Mouse (Mus musculus) E14TG2a.4 (cell line): ENCODE results near the gene Brinp2.

Experiments
- H3K27me3 ChIP-seq: 2 replicates; pipeline ENCODE4 v1.6.1; 2014; ENCODE audit warnings: low read length, control low read depth; ENCODE audit not compliant: insufficient read depth
- H3K36me3 ChIP-seq: 2 replicates; pipeline ENCODE4 v1.6.1; 2014; ENCODE audit warnings: low read length, control low read depth; ENCODE audit not compliant: insufficient read depth
- H3K4me1 ChIP-seq: replicated peaks from 2 replicates; pipeline ENCODE4 v1.6.1; 2014; ENCODE audit warnings: low read depth, low read length, control low read depth
- H3K4me3 ChIP-seq: replicated peaks from 2 replicates; pipeline ENCODE4 v1.5.1; 2014; ENCODE audit warnings: mild to moderate bottlenecking, low read length
- H3K9me3 ChIP-seq: 2 replicates; pipeline ENCODE4 v1.6.1; 2014; ENCODE audit warnings: low read length, control low read depth
- CTCF ChIP-seq: conservative IDR thresholded peaks from 2 replicates; pipeline ENCODE4 v1.5.1; 2014; ENCODE audit warnings: low read length
- NANOG ChIP-seq: IDR thresholded peaks from 2 replicates; pipeline ENCODE4 v1.6.1; 2014; ENCODE audit warnings: borderline replicate concordance, low read length, mixed read lengths
- POU5F1 ChIP-seq: IDR thresholded peaks from 2 replicates; pipeline ENCODE4 v1.6.1; 2014; ENCODE audit warnings: low read length, borderline replicate concordance

Gene Brinp2

DNA sequence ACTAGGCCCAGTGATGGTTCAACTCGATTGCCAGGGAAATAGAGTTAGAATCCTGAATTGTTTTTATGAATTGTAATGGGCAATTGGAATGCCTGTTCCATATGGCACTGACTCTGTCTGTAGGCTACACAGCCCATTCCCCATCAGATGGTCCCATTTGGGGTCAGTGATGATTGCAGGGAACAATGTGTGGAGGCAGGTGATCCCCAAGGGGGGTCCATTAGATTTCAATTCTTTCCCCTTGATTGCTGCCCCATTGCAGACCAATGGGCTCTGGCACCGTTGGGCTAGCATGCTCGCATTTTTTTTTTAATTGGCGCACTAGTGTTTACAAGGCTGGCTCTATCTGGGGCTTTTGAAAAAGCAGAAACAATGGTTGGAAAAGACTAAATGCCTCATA, 136.0 kb downstream of the Brinp2 start:
- no peaks in the 10 kb centered on the region for H3K27me3 ChIP-seq
- H3K4me1 ChIP-seq, result 0 out of 2 replicates have a peak, but pooled peaks cover 6% of the 10 kb centered on the region
- no peak for TF ChIP-seq POU5F1
- TF ChIP-seq NANOG, result no peak
- no peak for TF ChIP-seq CTCF
- H3K36me3 ChIP-seq, result no peaks in the 10 kb centered on the region
- peaks cover 6% of the 10 kb centered on the region; the same call in 1 of the 2 replicates for H3K9me3 ChIP-seq
- H3K4me3 ChIP-seq, result no peak overlapping the region

DNA sequence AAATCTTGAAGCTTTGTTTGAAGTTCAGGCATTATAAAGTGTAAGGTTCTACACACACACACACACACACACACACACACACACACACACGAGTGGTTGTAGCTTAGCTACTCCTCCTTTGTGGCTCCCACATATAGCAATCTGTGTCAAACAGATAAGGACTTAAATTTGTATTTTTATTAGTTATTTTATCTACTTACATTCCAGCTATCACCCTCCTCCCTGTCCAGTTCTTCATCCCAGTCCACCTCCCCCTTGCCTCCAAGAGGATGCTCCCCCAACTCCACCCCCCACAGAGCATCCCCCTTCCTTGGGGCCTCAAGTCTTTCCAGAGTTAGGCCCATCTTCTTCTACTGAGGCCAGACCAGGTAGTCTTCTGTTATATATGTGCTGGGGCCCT, 137.4 kb downstream of the Brinp2 start:
- Histone ChIP-seq H3K4me3 (no peak overlapping the region), H3K36me3 (no peaks in the 10 kb centered on the region), H3K9me3 (peaks cover 3% of the 10 kb centered on the region; the same call in 1 of the 2 replicates), H3K4me1 (0 out of 2 replicates have a peak, but pooled peaks cover 6% of the 10 kb centered on the region), H3K27me3 (no peaks in the 10 kb centered on the region)
- TF ChIP-seq CTCF (no peak), NANOG (no peak), POU5F1 (no peak)

GRCm38 (mm10) chr1:158218294-158218693, 137.8 kb downstream of the Brinp2 start:
- H3K27me3 ChIP-seq, result no peaks in the 10 kb centered on the region

GRCm38 (mm10) chr1:158215581-158215980, 140.5 kb downstream of the Brinp2 start:
- H3K27me3 ChIP-seq, result no peaks in the 10 kb centered on the region

More at GRCm38 (mm10) chr1:158218294-158218693, 137.8 kb downstream of the Brinp2 start:
- no peak overlapping the region for H3K4me3 ChIP-seq
- TF ChIP-seq CTCF (no peak), POU5F1 (no peak), NANOG (no peak)
- H3K4me1 ChIP-seq, result 0 out of 2 replicates have a peak, but pooled peaks cover 6% of the 10 kb centered on the region
- H3K9me3 ChIP-seq, result no peaks in the 10 kb centered on the region
- H3K36me3 ChIP-seq, result no peaks in the 10 kb centered on the region

DNA sequence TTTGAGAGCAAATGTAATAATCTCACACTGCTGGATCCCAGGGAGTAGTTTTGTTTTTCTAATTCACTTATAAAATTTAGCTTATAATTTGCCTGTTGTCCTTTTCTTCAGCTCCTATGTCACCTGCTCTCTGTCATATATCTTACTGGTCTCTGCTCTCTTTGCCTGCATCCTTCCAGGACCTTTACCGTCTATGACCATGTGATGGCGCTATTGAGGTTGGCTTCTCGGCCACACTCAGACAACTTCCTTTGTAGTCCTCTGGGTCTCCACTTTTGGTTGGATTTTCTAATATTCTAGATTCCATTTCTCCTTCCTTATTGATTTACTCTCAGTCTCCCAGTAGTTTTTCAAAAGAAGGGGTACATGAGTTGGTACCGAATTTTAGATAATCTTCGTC, 141.4 kb downstream of the Brinp2 start:
- H3K4me1 ChIP-seq, result 0 out of 2 replicates have a peak, but pooled peaks cover 6% of the 10 kb centered on the region
- no peaks in the 10 kb centered on the region for H3K36me3 ChIP-seq
- H3K9me3 ChIP-seq, result no peaks in the 10 kb centered on the region
- TF ChIP-seq POU5F1 (no peak), CTCF (peak; percentile 57)
- H3K4me3 ChIP-seq, result no peak overlapping the region
- no peaks in the 10 kb centered on the region for H3K27me3 ChIP-seq

More at GRCm38 (mm10) chr1:158215581-158215980, 140.5 kb downstream of the Brinp2 start:
- H3K36me3 ChIP-seq, result no peaks in the 10 kb centered on the region
- 0 out of 2 replicates have a peak, but pooled peaks cover 6% of the 10 kb centered on the region for H3K4me1 ChIP-seq
- no peaks in the 10 kb centered on the region for H3K9me3 ChIP-seq
- no peak overlapping the region for H3K4me3 ChIP-seq
- TF ChIP-seq POU5F1, result no peak
- no peak for TF ChIP-seq CTCF
- peak; percentile 12; the same call in 1 of the 2 replicates for TF ChIP-seq NANOG

GRCm38 (mm10) chr1:158213736-158214135, 142.4 kb downstream of the Brinp2 start:
- no peaks in the 10 kb centered on the region for H3K27me3 ChIP-seq
- H3K9me3 ChIP-seq, result no peaks in the 10 kb centered on the region
- H3K4me3 ChIP-seq, result no peak overlapping the region
- 0 out of 2 replicates have a peak, but pooled peaks cover 6% of the 10 kb centered on the region for H3K4me1 ChIP-seq
- TF ChIP-seq NANOG (no peak), POU5F1 (no peak), CTCF (no peak)
- no peaks in the 10 kb centered on the region for H3K36me3 ChIP-seq

DNA sequence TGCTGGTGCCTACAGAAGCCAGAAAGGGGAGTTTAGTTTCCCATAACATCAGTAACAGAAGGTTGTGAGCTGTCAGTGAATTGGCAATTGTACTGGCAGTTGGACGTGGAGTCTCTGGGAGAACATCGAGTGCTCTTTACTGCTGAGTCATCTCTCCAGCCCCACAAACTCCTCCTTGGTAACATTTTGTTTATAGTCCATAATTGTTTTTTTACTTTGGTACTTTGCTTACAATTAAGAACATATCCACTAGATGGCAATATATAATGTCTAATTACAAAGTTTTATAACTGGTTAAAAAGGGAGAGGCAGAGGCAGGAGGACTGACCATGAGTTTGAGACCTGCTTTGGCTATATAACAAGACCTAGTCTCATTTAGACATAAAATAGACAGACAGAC, 148.5 kb downstream of the Brinp2 start:
- Histone ChIP-seq H3K9me3 (no peaks in the 10 kb centered on the region), H3K4me3 (no peak overlapping the region), H3K4me1 (peaks cover 20% of the 10 kb centered on the region), H3K27me3 (no peaks in the 10 kb centered on the region), H3K36me3 (no peaks in the 10 kb centered on the region)
- no peak for TF ChIP-seq CTCF
- no peak for TF ChIP-seq NANOG
- no peak for TF ChIP-seq POU5F1

GRCm38 (mm10) chr1:158202932-158203331, 153.2 kb downstream of the Brinp2 start:
- Histone ChIP-seq H3K4me1 (peaks cover 29% of the 10 kb centered on the region), H3K4me3 (no peak overlapping the region), H3K27me3 (no peaks in the 10 kb centered on the region), H3K36me3 (no peaks in the 10 kb centered on the region), H3K9me3 (peaks cover 20% of the 10 kb centered on the region)
- TF ChIP-seq NANOG (peak; percentile 33; the same call in 1 of the 2 replicates), POU5F1 (no peak)
